Mouse (Mus musculus) right cerebral cortex, postnatal 14 days (tissue): ENCODE measurements around the gene Plekha3.
A peak's percentile ranks its signal among the peaks of the same experiment; 100 is the strongest.

ENCODE experiments used
- DNase-seq: peaks from one replicate; pipeline ENCODE4 v3.0.0; 2022

Plekha3 gene

DNA sequence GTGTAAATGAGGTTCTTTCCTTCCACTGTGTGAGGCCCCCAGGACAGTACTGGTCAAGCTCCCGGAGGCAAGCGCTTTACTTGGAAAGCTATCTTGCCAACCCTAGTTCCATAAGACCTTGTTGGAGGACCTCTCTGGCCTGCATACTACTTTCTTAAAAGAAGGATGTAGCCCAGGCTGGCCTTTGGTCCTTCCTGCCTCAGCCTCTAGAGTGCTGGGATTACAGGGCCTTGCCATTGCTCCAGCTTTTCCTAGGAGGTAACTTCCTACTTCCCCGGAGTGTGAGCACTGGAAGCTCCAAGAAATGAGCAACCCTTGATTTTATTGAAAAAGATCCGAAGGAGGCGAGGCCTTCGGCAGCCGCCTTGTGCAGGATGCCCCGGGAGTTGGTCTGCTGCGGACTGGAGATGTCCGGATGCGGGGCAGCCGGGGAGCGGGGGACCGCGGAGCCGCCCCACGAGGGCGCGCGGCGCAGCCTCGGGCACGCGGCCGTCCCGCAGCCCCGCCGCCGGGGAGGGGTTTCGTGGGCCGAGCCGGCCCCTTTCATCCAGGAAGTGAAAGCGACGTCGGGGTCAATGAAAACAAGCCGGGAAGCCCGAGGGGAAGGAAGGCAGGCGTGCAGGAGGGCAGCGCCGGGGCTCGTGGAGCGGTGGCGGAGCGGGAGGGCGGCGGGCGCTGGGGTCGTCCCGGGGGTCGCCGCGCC, at the start of gene Plekha3:
Gene Plekha3, plus strand, starts transcription at position 557 of the 703 bp plus-strand sequence.
- peak; percentile 81 for DNase-seq

DNA sequence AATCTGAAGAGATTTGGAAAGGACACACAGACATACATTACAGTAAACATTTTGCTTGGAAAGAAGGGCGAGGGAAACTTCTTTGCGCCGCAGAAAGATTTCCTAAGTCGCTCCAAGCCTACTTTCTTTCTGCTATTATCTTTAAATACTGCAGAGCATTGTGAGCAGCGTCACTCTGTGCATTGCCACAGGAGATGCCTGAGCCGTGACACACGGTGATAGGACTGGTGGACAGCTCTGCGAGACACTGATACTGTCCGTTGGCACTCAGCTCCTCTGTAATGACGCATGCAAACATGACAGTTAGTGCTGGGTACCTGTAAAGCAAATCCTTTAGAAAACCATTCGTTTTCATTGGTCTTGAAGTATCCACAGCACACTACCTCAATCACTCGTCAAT, 44.8 kb upstream of the Plekha3 start:
- DNase-seq = no peak

DNA sequence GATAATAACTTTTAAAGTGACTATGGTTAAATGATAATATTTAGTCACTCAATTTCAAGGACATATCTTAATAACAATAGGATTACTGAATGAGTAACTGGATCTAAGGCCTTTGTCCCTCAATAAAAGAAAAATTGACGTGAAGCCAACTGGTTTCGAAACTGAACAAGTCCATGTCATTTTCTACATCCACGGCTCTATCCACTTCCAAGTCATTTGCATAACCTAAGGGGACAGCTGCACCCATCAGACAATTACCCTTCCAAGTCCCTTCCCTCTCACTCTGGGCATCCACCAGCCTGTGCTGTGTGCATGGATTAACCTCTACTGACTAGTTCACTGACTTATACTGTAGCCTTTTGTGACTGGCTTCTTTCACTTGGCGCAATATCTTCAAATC, 43.5 kb upstream of the Plekha3 start:
- no peak for DNase-seq

DNA sequence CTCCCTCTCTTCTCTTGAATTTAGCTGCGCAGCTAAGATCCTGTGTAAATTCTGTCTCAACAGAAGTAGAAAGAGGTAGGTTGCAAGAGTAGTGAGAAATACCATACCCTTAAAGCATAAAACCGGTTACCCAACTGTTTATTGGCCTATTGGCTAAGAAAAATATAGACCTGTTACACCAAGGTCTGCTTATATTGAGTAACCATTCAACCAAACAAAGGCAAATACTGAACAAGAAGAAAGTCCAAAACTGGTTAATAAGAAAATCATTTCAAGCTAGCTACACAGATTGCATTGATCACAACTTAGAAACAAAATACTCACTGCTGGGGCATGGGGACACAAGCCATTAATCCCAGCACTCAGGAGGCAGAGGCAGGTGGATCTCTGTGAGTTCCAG, 35.4 kb upstream of the Plekha3 start:
- DNase-seq = no peak

DNA sequence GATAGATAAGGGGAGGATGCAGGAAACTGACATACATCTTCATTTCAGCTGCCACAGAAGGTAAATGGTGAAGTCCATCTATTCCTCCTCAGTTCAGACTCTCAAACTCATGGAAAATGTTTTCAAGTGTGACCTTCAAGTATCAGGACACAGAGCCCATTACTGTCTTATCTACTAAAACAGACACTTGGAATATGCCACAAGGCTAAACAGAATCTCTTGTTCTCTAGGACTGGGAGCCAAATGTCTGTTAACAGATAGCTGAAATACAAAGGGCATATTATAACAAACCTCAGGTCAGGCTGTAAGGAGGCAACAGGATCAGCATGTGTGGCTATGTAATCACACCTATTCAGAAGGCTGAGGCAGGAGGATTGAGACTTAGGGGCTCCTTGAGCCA, 31.3 kb upstream of the Plekha3 start:
- no peak for DNase-seq

DNA sequence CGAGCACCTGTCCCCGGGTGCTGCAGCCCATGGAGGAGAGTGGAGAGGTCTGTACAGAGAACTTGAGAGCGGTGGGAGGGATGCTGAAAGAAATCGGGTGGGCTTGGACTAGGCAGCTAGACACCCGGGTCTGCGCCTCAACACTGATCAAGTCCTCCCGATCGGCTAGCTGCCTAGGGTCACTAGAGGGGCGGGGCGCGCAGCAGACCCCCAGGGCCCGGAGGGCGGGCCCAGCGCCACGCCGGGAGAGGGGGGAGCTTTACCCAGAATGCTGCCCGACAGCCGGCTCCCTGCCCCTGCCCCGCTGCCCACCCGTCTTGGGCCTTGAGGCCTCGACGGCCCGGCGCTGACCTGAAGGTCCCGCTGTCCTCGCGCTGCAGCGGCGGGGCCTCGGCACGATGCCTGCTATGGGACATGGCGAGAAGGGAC, 27.6 kb upstream of the Plekha3 start:
- no peak for DNase-seq

DNA sequence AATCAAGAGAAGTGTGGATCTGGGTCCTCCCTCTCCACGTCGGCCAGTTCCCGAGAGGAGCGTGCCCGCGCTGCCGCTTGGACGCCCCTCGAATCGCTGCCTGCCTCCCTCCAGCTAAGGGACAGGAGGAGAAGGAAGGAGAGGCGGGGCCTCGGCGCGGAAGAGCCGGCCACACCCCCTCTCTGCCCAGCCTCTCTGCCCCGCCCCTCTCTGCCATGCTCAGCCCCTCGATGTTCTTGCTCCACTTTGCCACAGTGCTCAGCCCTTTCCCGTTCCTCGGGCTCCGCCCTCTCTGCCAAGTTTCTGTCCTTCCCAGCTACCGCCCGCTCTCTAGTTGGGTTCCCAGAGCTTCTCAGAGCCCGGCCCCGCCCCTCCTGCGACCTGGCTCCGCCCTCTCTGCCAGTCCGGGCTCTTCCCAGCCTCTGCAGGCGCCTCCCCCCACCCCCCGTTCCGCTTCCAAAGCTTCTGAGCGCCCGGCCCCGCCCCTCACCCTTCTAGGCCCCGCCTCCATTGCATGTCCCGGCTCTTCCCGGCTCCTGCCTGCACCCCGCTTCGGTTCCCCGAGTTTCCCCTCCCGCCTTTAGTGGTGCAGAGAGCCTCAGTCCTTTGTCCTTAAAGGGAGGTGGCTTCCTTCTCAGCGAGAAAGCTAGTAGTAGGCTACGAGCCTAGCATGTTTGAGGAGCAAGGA, 27.1 kb upstream of the Plekha3 start, which contains the start of the genes Prkra and Pjvk:
Gene Prkra, minus strand, starts transcription at position 133 of the 688 bp plus-strand sequence.
Gene Pjvk, plus strand, starts transcription at position 594 of the 688 bp plus-strand sequence.
- DNase-seq = peak; percentile 99

DNA sequence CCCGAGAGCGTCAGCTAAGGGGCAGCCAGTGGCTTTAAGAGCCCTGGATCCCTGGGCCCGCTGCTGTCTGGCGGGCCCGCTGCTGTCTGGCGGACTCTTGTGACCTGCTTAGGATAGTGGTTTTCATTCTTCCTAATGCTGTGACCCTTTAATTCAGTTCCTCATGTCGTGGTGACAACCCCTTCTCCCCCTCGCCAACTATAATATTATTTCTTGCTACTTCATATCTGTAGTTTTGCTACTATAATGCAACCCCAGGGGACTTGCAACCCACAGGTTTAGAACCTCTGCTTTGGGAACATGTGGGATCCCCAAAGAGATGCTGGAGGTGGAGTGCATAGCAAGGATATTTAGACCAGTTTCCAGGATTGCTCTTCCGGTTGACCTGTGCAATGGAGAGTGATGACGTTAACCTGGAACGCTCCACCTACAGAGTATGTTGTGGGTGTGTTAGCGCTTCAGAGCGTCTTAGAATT, 26.4 kb upstream of the Plekha3 start:
- no peak for DNase-seq

DNA sequence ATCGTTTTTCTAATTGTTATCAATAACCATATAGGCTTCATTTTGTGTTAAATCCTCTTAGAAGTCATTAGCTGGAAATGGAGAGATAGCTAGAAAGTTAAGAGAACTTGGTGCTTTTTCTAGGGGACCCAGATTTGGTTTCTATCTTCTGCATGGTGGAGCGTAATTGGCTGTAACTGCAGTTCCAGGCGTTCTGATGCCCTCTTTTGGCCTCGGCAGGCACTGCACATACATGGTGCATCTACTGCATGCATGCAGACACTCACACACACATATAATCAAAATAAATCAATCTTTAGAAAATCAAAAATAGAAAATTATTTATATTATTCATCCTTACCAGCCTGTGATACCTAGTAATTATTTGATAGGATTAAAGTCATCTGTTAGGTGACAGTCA, 22.0 kb upstream of the Plekha3 start:
- DNase-seq = no peak

DNA sequence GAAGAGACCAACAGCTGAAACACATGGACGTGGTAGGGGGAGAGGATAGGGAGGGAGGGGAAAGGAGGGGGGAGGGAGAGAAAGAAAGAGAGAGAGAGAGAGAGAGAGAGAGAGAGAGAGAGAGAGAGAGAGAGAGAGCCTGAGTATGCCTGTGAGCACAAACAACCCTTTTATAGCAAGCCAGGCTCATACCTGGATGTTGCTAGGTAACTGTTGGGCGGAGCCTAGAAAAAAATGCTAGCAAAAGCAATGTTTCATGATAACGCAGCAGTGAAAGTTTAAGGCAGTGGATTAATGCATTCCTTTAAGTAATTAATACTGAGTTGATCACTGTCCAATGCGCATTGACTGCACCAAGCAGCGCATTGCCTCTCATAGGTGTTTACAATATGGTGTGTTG, 20.4 kb upstream of the Plekha3 start:
- DNase-seq = no peak

DNA sequence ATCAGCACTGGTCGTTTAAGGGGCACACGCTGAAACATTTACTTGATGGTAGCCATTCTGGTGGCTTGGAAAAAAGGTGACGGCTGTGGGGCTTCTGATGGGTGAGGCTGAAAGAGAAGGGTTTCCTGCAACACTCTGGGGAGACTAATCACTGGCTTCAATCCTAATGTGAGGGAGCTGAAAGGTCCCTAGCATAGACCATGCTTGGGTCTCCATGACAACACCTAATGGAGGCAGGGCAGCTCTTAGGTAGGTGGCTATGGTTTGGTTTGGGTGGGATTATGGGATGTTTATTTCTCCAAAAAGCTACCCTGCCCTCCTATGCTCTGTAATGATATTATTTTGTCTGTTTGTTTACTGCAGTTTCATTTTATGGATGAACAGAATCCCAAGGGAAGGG, 19.6 kb upstream of the Plekha3 start:
- no peak for DNase-seq

DNA sequence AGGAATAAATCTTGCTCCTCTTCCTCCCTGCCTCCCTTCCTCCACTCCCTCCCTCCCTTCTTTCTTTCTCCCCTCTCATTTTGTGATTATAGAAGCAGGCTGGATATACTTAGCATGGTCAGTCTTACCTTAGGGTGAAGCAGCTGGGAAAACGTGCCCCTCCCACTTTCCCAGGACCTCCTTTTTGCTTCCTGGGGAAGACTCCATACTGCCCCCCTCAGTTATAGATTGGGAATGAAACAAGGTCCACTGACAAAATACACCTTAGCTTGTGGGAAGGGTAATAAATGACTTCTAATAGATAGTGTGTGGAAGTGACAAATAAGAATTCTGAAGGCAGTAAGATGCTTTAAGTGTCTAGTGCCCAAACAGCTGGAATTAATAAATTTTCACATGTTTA, 19.1 kb upstream of the Plekha3 start:
- no peak for DNase-seq

DNA sequence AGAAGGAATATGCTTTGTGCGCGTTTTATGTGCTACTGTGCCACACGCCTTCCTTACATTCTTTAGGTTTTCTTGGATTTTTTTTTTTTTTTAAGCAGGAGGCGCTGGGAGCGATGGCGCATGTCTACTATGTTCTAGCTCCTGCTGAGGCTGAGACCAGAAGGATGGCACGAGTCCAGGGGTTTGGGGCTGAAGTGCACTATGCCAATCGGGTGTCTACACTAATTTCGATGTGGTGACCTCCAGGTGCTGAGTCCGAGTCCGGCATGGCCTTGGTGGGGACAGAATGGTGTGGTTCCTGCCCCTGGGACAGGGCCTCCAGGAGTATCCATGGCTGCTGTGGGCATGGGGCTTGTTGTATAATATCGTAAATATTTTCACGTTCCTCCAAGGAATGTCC, 16.5 kb upstream of the Plekha3 start:
- no peak for DNase-seq

DNA sequence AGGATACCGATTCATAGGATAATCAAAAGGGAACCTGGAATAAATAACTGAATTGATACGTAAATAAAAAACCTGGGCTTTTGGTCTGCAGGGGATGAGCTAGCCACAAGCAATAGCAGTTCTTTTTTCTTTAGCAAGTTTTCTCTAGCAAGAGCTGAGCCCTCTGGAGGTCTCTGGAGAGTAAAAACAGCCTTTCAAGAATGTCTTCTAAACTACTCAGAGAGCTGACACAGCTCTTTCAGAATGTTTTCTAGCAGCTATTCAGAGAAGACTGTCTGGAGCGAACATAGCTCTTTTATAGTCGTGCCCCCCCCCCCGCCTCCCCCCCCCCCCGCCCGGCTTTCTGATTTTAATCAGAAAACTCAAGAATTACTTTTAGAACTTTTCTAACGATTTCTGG, 15.7 kb upstream of the Plekha3 start:
- no peak for DNase-seq

DNA sequence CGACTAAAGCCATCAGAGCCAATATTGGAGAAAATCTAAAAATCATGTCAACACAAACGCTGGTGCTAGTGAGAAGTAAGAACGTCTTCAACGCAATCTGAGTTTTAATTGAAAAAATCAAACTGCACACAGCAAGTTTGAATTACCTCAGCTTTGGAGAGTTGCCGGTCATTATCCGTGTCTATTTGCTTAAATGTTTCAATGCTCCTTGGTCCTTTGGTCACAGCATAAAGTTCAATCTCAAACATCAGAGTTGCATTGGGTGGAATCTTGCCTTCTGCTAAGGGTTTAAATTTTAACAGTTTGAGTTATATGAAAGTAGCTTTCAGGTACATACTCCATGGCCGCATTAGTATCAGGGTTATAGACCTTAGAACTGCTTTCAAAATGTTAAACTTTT, 9.6 kb upstream of the Plekha3 start:
- DNase-seq = no peak

DNA sequence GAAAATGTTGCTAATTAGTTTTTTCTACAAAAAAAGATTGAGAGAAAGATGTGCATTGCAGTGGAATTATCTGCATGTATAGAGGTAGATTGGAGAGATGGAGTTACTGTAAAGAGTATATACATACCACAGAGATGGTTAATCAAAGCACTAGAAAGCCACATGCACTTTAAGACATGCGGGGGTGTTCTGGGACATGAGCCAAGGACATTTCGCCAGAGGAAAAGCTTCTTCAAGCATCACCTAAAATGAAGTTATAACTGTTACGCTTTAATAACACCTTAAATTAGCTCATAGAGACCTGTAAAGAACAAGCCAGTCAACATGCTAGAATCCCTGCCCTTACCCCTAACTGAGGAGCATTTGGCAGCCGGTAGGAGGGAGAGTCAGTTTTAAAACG, 7.9 kb upstream of the Plekha3 start:
- no peak for DNase-seq

DNA sequence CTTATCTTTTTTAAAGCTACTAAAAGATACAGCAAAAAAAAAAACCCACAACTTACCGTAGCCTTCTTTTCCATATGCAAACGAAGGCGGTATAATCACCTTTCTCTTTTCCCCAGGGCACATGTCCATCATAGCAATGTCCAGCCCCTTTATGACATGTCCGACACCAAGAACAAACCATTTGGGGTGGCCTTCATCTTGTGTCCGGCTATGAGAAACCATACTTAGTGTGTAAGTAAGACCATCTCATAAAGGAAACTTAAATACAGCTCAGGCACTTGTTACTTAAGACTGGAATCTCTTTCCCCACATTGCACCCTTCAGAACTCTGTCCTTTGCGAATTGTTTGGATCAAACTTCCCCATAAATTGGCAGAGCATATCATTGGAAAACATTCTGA, 3.4 kb upstream of the Plekha3 start:
- no peak for DNase-seq

DNA sequence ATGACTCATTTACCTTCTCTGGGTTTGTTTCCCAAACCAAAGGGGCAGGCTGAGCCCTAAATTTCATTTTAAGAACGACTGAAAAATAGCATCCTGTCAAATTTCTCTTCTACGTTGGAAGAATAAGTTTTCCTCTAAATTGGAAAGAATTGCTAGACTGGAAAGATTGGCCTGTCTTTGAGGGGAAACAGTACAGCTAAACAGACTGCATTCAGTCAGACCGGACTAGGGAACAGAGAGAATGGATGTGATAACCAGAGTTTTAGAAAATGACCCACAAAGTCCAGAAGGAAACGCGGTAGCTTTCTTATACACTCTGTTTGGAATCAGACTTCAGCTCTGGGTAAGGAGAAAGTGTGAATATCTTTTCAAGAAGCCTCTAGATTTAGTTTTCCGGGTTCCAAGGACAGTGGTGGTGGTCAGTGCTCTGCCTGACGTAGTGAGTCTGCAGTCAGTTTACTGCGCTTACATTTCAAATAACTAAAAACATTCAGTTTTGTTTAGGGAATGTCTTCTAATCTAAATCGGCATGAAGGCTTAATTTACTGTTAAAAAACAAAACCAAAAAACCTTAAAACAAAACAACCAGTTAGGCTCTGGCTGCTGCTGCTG, 2.8 kb upstream of the Plekha3 start:
- no peak for DNase-seq

DNA sequence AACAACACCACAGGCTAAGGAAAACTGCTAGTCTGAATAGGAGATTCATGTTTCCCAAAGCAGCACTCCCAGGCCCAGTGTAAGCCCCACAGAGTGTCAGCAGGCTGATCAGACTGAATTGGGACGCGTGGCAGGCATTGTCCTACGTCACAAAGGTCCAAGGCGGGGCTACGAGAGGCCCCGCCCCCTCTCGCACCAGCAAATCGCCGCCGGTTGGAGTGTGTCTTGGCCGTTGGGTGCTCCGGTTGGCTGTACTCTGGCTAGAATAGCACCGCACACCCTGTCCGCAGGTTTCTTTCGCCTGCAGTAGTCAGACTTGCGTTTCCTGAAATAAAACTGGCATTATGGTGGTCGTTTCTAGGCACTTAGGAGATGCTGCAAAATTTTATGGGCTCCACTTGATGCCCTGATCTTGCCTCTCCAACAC, 2.1 kb upstream of the Plekha3 start, which contains the start of gene Fkbp7:
Gene Fkbp7, minus strand, starts transcription at position 151 of the 427 bp plus-strand sequence.
- peak; percentile 82 for DNase-seq

DNA sequence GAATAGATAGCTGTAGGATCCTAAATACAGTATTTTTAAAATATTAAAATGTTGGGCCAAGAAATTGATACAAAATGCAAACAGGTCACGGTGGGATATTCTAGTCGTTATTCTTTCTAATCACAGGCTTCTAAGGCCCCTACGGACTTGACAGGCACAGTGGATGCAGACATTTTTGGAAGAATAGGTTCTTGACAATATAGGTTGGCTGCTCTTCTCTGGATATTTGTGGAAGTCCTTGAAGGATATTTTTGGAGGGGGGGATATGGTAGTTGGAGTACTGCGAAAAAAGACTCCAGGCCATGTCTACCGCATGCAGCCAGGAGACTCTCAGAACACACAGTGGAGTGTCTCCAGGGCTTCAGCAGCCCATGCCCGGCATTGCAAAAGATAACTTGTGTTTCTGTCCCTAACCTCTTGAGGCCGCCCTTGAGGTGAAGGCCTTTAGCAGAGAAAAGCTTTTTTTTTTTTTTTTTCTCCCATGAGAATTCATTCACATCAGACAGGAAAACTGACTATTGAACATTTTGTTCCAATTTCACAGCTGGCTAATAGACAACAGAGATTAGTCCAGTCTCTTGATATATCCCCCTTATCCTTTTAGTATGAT, 1.5 kb upstream of the Plekha3 start:
- peak; percentile 21 for DNase-seq

DNA sequence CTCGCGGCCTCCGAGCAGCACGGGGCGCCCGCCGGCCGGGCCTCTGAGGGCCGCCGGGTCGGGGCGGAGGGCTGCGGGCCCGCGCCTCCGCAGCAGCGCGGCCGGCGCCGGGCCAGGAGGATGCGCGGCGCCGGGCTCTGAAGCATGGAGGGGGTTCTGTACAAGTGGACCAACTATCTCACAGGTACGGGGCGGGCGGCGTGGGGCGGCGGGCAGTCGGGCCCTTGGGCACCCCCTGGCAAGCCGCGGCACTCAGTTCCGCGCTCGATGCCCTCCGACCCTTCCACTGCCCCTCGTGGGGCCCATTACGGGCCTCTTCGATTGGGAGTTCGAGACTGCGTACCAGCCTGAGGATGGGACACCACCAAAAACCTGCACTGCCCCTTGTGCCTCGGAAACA, 370 bp downstream of the Plekha3 start:
- DNase-seq = peak; percentile 24

DNA sequence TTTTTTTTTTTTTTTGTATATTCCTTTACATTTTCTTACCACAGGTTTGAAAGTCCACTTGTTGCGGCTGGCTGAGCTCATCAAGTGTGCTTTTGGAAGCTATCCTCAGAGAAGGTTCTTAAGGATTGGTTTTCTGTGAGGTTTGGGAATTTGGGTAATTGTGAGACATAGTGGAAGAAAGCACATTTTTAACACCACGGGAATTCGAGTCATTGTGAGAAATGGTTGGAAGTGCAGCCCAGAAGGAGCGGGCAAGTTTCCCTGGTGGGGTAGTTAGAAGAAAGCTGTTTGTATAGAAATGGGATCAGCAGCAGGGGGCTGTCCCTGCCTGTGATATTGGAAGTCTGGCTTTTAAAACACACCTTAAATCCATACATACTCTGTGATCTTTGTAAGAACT, 868 bp downstream of the Plekha3 start:
- DNase-seq = no peak
